Mouse (Mus musculus) layer of hippocampus, adult 2 months (tissue): ENCODE measurements around the gene Gm10720. TPM values are rescaled to one million over a fixed set of nuclear protein-coding genes. Genes with fewer than 3 reads are reported as not detected.
"Not testable (repeated sequence)": the region's sequence is repeated elsewhere in the genome, so short reads cannot be mapped to it uniquely, and the experiment has no call there.

Source experiments
- DNase-seq, 2 experiments: peaks; one replicate each; pipeline ENCODE4 v3.0.0; 2022; ENCODE audit warnings: low spot score in 2 of 2
- H3K27ac ChIP-seq: fragments of 200-600 bp; 2 replicates; pipeline ENCODE4 v1.8.1; 2022
- H3K4me3 ChIP-seq: fragments of 200-600 bp; 2 replicates; pipeline ENCODE4 v1.8.1; 2022; ENCODE audit warnings: mild to moderate bottlenecking
- long read RNA-seq, 2 experiments: library from polyadenylated mRNA; stranded (forward); transcript quantifications; one replicate each; pipeline ENCODE4 v2.0.0; 2021; ENCODE audit warnings: borderline mapping rate in 2 of 2
- total RNA-seq, 2 experiments: library from RNA; stranded (reverse); gene quantifications; 2 replicates each; pipeline ENCODE4 v1.2.3; 2021

Gm10720 gene
- not detected for total RNA-seq
- long read RNA-seq, experiment 1 = 0 reads
- long read RNA-seq, experiment 2 = 0 reads

- H3K27ac ChIP-seq, H3K4me3 ChIP-seq, DNase-seq: not testable (repeated sequence)
Observed at GRCm38 (mm10) chr9:3015354-3015753, at the start of gene Gm10720. Gm10720 (plus strand) TSS chr9:3015654.

- H3K27ac ChIP-seq, H3K4me3 ChIP-seq: not testable (repeated sequence)
- peak in 1 of 2 experiments; percentile 3 for DNase-seq
Observed at GRCm38 (mm10) chr9:3000445-3000972, 14.9 kb upstream of the Gm10720 start, which contains the start of gene Gm10722. Gm10722 (plus strand) TSS chr9:3000922.

GRCm38 (mm10) chr9:3001006-3001405 is 14.4 kb upstream of the Gm10720 start:
- peak in 1 of 2 experiments; percentile 32 for DNase-seq
- H3K27ac ChIP-seq, H3K4me3 ChIP-seq: not testable (repeated sequence)

- H3K4me3 ChIP-seq, H3K27ac ChIP-seq: not testable (repeated sequence)
- DNase-seq = peak; percentile 100
Observed at GRCm38 (mm10) chr9:3001948-3002659, 13.3 kb upstream of the Gm10720 start.

- not testable (repeated sequence) for DNase-seq, H3K4me3 ChIP-seq, H3K27ac ChIP-seq
Observed at GRCm38 (mm10) chr9:3002794-3003396, 12.6 kb upstream of the Gm10720 start, which contains the start of gene Gm11168. Gm11168 (plus strand) TSS chr9:3003346.

- not testable (repeated sequence) for H3K4me3 ChIP-seq, DNase-seq, H3K27ac ChIP-seq
Observed at GRCm38 (mm10) chr9:3006179-3006578, 9.3 kb upstream of the Gm10720 start.

GRCm38 (mm10) chr9:3006636-3007035 is 8.8 kb upstream of the Gm10720 start:
- peak; percentile 97 to 99 for DNase-seq
- not testable (repeated sequence) for H3K27ac ChIP-seq, H3K4me3 ChIP-seq

- not testable (repeated sequence) for H3K4me3 ChIP-seq, H3K27ac ChIP-seq, DNase-seq
Observed at GRCm38 (mm10) chr9:3007272-3007671, 8.2 kb upstream of the Gm10720 start.

GRCm38 (mm10) chr9:3009331-3009730 is 6.1 kb upstream of the Gm10720 start:
- DNase-seq, H3K27ac ChIP-seq, H3K4me3 ChIP-seq: not testable (repeated sequence)

- not testable (repeated sequence) for H3K4me3 ChIP-seq, H3K27ac ChIP-seq, DNase-seq
Observed at GRCm38 (mm10) chr9:3012054-3012621, 3.3 kb upstream of the Gm10720 start.

GRCm38 (mm10) chr9:3012733-3013279 is 2.6 kb upstream of the Gm10720 start, which contains the start of gene Gm10721:
Gm10721 (plus strand) TSS chr9:3013140.
- H3K27ac ChIP-seq, DNase-seq, H3K4me3 ChIP-seq: not testable (repeated sequence)

- peak; percentile 7 to 25 for DNase-seq
Observed at GRCm38 (mm10) chr9:3015896-3016295, 442 bp downstream of the Gm10720 start.

GRCm38 (mm10) chr9:3017108-3017507 is 1.7 kb downstream of the Gm10720 start, which contains the start of gene Gm10719:
Gm10719 (plus strand) TSS chr9:3017408.
- H3K4me3 ChIP-seq, H3K27ac ChIP-seq, DNase-seq: not testable (repeated sequence)

More at GRCm38 (mm10) chr9:3015896-3016295, 442 bp downstream of the Gm10720 start:
- H3K4me3 ChIP-seq, H3K27ac ChIP-seq: not testable (repeated sequence)

GRCm38 (mm10) chr9:3018944-3019343 is 3.5 kb downstream of the Gm10720 start:
- DNase-seq = peak; percentile 70 to 98
- H3K4me3 ChIP-seq, H3K27ac ChIP-seq: not testable (repeated sequence)

GRCm38 (mm10) chr9:3019835-3020727 is 4.6 kb downstream of the Gm10720 start:
- peak; percentile 91 to 92 for DNase-seq
- not testable (repeated sequence) for H3K4me3 ChIP-seq, H3K27ac ChIP-seq

- DNase-seq = peak; percentile 86 to 95
- H3K4me3 ChIP-seq, H3K27ac ChIP-seq: not testable (repeated sequence)
Observed at GRCm38 (mm10) chr9:3022316-3023008, 7.0 kb downstream of the Gm10720 start.
